Mouse (Mus musculus): Measurements from ENCODE around the gene Abcb6.

Abcb6 gene

DNA sequence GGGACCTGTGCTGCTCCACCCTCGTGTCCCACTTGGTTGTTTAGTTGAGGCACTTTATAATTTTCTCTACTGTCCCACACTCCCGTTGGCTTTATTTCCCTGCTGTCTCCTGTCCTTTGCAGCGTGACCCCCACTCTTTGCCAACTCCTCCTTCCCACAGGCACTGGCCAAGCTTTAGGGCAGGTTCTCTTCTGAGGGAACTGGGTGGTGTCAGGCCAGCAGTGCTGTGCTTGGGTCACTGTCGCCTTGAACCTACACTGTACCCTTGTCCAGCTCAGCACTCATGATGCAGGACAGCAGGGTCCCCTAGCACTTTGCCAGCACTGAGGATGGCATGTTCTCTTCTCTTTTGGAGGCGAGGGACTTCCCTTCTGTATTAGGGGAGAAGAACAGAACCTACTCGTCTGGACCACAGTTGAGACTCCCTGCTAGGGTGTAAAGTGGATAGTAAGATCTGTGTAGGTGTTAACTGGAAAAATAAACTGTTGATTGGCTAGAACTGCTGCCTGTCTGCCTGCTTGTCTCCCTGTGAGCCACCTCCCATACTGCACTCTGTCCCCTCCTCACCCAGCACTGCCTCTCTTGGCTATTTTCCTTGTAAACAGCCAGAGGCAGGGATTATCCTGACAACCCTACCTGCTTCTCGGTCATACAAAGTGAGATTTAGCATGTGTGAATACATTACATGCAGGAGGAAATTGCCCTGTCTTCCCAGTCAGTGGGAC lies 32.6 kb downstream of the Abcb6 start:
- no peak for DNase-seq (ENCODE audit: low spot score in 2 of 2)

DNA sequence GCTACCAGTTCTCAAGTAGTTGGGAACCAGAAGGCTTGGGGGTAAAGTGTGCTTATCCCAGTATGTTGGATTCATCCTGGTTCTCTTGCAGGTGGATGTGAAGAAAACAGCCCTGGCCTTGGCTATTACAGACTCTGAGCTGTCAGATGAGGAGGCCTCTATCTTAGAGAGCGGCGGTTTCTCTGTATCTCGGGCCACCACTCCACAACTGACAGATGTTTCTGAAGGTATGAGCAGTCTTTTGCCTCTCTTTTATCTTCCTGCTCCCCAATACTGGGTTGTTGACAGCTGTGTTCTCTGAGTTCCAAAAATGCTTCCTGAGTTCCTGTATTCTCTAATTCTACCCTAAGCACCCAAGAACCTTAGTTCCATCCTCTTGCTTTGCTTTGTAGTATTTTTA lies 34.6 kb downstream of the Abcb6 start:
- DNase-seq (ENCODE audit: low spot score in 2 of 2): no peak

DNA sequence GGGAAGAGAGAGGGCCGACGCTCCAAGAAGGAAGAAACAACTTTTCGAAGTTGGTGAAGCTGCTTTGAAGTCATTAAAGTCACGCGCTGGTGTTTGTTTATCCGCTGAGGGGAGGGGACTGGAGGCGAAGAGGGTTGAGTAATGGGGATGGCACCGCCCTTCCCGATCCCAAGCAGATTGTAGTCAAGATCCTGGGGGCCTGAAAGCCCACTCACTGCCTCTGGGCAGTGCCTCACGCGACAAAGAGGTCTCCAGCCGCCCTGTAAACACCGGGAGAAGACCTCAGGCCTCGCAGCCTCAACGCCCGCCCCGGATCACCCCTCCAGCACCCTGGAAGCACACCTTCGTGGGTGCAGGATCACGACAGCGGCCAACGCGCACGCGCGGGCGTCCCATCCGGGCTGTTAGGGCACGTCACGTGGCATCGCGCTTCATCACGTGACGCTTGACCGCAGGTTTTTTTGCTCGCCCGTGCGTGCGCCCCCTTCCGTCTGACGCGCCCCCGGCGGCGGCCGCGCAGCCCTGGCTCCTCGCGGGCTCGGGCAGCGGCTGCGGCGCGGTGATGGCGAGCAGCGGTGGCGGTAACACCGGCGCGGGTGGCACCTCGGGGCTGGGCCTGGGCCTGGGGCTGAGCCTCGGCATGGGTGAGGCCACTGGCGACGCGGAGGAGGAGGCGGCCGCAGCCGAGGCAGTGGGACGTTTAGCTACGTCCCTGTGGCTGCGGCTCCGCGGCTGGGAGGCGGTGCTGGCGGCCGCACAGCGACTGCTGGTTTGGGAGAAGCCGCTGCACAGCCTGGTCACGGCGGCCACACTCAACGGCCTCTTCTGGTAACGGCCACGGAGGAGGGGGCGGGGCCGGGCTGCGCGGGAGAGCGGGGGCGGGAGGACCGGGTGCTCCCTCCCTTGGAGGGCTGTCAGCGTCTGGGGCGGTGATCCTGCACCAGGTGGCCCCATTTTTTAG lies 37.6 kb downstream of the Abcb6 start, which contains the start of the genes Cnppd1 and Retreg2:
TSS of gene Cnppd1 (minus strand) at position 411 of the 961 bp plus-strand sequence.
TSS of gene Retreg2 (plus strand) at position 478 of the 961 bp plus-strand sequence.
- DNase-seq (ENCODE audit: low spot score in 2 of 2): peak; percentile 95 to 96

DNA sequence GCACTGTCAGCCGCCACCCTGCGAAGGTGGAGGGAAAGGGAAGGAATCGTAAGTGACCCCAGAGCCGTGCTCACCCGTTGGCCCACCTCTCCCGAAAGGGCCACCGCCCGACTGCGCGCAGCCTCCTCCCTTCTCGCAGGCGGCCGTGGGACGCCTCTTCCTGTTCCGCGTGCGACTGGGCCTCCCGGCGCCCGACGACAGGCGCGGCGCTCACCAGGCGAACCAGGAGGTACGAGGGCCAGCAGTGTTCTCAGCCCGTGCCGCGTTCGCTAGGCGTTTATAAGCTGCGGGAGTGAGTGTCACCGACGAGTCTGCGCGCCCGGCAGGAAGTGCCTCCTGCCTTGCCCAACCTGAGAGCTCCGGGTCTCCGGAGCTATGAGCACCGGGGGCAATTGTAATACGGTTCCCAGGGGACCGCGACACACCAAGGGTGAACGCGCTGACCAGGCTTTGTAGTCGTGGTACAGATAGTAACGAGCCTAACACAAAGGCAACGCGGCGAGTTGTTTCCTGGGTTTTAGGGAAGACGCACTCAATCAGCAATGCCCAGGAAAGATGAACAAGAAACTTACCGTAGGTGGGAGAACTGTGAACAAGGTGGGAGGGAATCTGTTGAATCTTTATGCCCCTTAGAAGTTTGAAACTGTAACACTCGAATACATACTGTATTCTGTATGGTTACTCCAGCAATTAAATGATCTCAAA lies 38.6 kb downstream of the Abcb6 start:
- DNase-seq (ENCODE audit: low spot score in 2 of 2): peak; percentile 60 to 73

DNA sequence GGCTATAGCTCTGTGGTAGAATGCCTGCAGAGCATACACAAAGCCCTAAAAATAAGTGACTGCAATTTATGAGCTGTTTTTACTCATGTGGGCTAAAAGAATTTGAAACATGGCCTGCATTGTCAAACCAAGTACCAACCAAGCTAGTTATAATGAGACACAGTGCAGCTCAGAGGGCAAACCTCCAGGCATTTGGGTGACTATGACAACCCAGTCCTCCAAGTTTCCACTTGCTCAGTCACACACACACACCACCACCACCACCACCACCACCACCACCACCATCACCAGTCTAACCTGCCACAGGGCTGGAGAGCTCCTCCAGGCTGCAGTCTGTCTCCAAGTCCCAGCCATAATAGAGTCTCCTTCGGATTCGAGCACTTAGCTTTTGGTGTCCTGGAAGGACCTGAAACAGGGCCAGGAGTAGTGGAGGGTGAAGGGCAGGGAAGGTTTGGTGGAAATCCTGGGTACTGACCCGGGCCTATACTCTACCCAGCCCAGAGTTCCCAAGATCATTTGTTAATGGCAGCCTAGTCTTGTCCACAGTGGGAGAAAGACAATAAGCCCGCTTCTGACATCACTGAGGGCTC lies 39.5 kb downstream of the Abcb6 start:
- no peak for DNase-seq (ENCODE audit: low spot score in 2 of 2)

DNA sequence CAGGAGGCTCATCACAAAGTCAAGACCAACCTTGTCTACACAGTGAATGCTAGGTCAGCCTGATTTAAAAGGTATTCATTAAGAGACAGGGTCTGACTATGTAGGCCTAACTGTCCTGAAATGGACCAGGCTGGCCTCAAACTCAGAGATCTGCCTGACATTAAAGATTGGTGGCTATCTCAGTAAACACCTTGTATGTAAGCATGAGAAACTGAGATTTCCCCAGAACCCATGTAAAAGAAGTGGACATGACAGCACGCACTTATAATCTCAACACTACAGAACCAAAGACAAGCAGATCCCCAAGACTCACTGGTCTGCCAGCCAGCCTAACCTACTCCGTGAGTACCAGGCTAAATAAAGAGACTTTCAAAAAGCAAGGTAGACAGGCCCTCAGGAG lies 41.7 kb downstream of the Abcb6 start:
- DNase-seq (ENCODE audit: low spot score in 2 of 2): no peak

DNA sequence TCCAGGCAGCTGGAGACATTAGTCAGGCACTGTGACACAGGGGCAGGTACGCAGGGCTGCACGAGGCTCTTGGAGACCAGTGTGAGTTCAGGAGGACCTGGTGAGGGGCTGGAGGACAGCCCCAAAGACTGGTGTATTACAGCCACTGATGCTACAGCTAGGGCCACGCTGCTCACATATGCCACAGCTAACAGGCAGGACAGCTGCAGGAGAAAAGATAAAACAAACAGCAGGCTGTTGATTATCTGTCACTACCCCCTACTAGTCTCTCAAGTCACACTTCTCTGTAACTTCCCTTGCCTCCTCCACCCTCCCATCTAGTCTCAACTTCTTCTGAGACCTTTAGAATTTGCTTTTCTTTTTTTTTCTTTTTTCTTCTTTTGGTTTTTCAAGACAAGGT lies 43.5 kb downstream of the Abcb6 start:
- DNase-seq (ENCODE audit: low spot score in 2 of 2): no peak

DNA sequence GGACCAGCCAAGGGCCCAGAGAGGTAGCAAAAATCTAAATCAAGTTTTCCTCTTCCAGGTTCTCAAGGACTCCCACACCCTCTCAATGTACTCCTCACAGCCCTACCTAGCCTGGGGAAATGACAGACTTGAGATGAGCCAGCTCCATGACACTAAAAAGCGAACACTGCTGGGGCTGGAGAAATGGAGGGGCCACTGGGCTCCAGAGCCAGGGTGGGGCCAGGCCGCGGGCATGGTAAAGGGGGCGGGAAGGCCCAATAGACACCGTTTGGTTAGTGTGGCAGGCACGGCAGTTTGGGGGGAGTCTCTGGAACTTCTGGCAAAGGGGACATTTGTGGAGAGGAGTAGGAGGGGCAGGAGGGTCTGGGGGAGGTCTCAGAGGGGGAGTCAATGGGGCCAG lies 43.9 kb downstream of the Abcb6 start:
- no peak for DNase-seq (ENCODE audit: low spot score in 2 of 2)

DNA sequence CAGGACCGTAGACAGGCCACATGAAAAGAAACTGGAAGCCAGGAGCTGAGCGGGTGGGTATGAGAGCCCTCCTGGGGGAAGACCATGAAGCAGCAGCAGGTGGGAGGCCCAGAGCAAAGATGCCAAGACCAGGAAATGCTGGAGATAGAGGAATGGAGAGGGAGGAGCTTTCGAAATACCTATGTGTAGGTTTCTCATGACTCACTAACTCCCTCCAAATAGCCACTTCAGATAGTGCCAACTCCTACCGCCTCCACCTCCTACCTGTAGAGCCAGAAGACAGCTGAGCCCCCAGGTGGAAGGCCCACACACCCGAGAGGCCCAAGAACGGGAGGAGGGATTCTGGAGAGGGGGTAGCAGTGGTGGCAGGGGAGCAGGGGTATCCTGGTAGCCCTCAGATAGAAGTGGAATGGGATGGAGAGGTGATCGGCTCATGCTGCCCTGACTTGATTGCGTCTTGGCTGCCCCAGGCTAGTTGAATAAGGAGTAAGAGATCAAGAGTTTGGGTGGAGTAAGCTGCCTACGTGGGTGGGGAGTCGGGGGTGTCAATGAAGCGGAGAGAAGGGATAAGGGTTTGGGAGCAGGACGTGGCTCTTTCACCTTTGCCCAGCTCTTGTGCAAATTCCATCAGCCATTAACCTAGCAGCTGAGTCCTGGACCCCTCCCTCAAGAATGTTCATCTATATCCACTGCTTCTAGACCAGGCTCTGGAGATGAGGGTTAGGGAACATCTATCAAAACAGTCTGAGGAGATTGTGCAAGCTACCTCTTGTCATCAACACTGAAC lies 46.6 kb downstream of the Abcb6 start, which contains the start of gene Slc23a3:
TSS of gene Slc23a3 (minus strand) at position 470 of the 787 bp plus-strand sequence.
- DNase-seq (ENCODE audit: low spot score in 2 of 2): no peak

DNA sequence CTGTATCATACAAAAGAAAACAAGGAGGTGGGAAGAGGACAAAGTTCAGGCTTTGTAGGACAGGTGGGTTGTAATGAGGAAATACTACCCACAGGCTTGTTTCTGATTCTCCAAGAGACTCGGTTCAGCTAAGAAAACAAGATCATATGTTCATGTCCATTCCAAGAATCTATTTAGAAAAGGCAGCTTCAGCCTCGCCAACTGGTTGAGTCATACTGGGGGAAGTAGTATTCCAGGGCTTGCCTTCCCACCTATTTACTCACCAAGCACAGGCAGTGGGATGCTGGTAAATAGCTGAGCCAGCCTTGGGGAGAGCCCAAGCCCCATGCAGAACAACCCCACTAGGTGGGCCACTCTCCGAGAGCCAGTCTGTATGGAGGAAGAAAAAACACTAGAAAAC lies 51.6 kb downstream of the Abcb6 start:
- no peak for DNase-seq (ENCODE audit: low spot score in 2 of 2)

DNA sequence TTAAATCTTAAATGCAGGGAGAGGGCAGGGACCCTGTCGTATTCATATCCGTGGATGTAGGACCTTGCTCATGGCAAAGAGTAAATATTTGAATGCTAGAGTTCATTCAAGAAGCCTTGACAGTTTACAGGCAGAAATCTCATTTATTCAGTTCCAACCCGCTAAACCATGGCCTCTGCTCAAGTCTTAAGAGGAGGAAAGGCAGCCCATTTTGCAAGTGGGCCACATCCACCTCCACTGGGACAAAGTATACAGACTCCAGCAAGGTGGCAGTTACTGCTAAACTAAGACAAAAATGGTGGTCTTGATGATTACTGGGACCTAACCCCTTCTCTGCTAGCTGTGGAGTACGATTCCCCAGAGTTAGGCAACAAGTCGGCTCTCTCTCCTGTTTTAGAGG lies 54.8 kb downstream of the Abcb6 start:
- no peak for DNase-seq (ENCODE audit: low spot score in 2 of 2)

DNA sequence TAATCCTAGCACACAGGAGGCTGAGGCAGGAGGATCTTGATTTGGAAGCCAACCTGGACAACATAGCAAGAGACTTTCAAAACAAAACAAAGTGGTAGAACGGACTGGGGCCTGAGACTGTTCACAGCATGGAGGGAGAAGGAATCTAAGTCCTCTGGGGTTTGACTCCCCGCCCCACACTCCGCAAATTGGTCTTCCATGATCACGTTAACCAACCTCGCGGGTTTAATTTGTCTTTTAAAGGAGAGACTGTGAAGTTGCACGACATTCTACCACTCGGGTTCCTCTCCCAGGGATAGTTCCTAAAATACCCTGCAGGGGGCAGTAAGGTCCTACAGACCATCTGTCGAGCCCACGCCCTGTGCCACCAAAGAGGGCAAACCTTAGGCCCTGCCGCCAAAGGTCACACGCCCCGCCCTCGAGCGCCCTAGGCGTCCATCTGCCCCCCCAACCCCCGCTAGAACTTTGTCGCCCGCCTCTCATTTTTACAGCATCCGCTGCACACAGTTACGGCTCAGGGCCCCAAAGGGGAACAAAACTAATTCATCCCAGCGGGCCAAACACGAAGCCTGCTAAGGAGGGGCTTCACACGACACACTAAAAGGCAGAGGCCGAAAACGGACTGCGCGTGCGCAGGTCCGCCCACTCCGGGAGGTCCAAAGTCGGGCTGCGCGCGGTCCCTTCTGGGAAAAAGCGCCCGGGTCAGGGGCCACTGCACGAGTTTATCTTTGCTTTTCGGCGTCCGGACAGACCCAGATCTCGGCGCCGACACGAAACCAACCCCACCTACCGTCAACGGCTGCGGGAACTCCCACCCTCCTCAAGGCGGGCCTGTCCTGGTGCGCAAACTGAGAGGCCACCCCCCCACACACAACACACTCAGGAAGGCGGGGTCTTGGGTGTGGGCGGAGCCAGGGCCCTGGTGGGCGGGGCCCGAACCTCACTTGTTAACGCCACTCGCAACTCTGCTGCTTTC lies 55.6 kb downstream of the Abcb6 start, which contains the start of gene Nhej1:
TSS of gene Nhej1 (minus strand) at position 855 of the 976 bp plus-strand sequence.
- peak; percentile 94 to 95 for DNase-seq (ENCODE audit: low spot score in 2 of 2)

DNA sequence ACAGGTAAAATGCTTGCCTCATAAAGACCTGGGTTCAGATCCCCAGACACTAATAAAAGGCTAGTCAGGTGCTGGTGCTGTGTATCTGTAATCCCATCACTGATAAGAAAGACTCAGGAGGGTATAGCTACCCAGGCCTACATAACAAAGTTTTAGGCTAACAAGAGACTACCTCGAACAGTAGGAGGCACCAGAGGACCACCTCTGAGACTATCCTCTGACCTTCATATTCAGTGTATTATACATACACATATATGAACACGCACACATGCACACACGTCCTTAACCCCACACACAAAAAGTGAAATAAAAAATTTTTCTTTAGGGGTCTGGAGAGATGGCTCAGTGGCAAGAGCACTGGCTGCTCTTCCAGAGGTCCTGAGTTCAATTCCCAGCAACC lies 58.0 kb downstream of the Abcb6 start:
- DNase-seq (ENCODE audit: low spot score in 2 of 2): no peak
